Mouse (Mus musculus) megakaryocyte-erythroid progenitor cell, adult 5-6 weeks (primary cell): ENCODE measurements around the gene Efl1. TPM values are rescaled to one million over a fixed set of nuclear protein-coding genes. Genes with fewer than 3 reads are reported as not detected.

Experiments
- ATAC-seq: replicated peaks from 2 replicates; pipeline ENCODE4 v1.8.0; 2016; ENCODE audit warnings: mild to moderate bottlenecking, inconsistent platforms; ENCODE audit not compliant: severe bottlenecking, poor library complexity, low FRiP score, low TSS enrichment
- total RNA-seq, 2 experiments: library from RNA; stranded (forward) in 1 of 2; stranded (reverse) in 1 of 2; fragments of 200-1000, 215-1000 nt in 1 of 2; fragments of >200 nt in 1 of 2; fragmentation: Nextera tagmentation in 1 of 2; gene quantifications; 2 replicates each; pipeline ENCODE4 v1.2.3; 2014 to 2017

Efl1 gene
- total RNA-seq, 2 experiments from 2014 or later: 34.3 to 34.6 TPM

GRCm38 (mm10) chr7:82794542-82794941 is 146.1 kb downstream of the Efl1 start:
- ATAC-seq: no peak

DNA sequence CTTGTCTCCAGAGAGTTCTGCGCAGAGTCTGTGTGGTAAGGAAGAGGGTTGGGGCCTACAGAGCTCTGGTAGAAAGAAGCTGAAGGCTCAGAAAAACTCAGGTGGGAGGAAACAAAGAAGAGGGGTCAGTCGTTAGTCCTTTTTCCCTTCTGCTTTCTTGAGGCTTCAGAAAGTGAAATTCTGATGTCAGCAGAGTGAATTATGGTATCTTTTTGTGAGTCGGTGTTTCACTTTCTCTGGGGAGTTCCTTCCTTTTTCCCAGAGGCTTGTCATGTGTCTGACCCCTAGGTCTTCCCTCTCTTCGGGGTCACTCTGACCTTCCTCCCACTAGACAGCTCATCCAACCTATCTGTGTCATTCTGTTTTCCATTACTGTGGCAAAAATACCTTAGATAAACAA is 153.8 kb downstream of the Efl1 start:
- ATAC-seq: no peak

- no peak for ATAC-seq
Measured at GRCm38 (mm10) chr7:82808257-82808656, 159.8 kb downstream of the Efl1 start.

DNA sequence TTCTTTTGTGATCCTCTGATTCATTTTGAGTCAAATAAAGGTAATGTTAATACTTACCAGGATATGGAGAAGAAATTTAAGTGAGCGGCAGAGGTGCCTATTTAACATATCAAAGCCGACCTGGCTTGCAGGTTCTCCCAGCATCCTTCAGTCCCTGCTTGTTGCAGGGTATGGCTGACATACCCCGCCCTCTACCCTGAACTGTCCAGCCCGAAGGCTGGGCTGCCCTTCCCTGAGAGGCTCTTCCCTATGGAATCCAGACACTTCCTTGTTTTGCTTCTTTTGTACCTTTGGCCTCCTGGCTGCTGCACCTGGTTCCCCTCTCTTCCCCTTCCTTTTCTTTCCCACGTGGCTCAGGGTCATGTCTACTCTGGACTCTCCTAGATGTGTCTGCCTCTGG is 160.7 kb downstream of the Efl1 start:
- no peak for ATAC-seq

DNA sequence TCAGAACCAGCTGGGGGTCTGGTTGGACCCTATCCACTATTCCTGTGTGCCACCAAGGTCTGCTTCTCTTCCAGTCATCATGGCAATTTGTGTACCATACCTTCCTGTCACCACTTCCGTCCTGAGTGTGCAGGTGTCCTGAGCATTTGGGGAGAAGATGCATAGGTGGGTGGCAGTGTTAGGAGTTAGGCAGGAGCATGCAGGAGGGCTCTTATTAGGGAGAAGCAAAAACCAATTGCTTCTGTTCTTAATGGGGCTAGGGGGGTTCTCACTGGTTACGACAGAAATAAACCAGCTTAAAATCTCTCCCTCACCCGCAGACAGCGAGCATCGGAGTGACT is 162.4 kb downstream of the Efl1 start:
- no peak for ATAC-seq

DNA sequence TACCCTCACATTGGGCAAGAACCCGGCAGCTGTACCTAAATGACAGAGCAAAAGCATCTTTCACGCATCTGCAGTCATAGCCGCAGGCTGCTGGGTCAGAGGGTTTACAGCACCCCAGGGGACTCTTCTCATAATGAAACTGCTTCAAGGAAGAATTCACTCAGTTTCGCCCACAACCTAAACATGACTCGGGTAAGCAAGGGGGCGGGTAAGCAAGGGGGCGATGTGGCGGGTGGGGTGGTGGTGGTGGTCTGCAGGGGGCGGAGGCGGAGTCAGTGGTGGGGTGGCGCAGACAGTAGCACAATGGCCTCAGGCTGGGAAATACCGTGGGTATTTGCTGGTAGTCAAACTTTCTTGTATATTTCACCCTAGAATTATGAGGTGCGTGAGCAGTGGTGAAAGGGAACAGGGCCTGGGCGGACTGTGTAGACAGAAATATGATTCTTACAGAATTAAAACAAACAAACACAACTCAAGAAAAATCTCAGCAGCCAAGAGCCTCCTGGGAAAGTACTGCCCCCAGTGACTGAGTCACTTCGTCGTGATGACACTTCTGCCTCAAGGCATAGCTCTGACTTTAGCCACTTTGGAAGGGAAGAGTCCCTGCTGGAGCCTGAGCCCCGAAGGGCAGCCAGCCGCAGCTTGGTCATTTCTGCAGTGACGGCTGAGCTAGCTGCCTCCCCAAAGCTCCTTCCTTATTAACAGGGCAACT is 162.9 kb downstream of the Efl1 start:
- no peak for ATAC-seq

DNA sequence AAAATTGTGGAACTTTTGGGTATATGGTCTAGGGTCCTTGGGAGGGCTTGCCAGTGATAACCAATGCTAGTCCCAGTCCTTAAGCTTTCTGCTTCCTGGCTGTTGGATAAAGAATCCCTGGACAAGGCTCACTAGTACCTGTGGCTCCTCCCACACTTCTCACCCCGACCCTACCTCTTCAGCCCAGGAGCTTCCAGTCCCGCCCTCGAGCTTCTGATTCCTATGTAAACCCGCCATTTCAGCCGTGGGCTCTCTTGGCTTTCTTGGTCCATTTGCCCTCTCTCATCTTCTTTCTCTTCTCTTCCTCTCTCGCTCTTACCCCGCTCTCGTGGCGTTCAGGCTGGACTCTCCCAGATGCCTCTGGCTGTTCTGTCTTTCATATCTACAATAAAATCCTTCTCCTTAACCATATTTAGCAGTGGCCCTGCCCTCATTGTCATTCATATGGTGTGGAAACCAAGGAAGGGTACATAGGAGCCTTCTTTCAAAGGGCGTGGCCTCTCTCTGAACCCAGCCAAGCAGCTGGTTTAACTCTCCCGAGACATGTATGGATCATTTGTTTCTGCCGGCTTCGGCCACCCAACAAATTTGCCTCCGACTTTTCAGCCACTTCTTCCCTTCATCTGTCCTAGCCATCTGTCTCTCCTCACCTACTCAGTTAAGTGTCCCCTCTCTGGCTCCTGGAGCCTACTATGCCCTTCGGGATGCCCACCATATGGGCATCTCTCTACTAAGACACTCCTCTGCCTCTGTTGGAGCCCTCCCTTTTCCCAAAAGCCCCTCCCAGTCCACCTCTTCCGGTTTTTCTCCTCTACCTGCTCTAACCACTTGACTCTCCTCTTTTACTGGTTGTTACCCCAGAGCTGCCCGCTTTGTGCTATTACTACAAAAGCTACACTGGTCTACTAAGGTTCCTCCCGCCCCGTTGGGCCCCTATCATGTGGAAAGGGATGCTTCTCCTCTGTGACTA is 164.1 kb downstream of the Efl1 start:
- ATAC-seq: no peak

GRCm38 (mm10) chr7:82819541-82819940 is 171.1 kb downstream of the Efl1 start:
- no peak for ATAC-seq

DNA sequence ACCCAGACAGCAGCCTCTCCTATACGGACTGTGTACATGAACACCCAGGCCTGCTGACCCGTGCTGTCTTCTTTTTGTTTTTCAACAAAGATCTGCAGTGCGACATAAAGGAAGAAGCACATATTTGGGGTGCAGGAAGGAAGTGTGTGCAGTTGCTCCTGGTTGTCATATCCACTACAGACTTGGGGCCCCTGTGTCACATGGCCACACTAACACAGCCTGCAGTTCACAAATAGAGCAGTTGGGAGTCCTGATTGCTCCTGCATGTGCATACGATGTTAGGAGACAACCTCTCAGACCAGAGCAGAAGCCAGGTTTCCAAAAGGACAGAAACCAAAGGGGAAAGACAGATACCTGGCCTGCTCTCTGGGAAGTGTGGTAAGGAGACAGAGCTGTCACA is 172.2 kb downstream of the Efl1 start:
- ATAC-seq: no peak

GRCm38 (mm10) chr7:82821501-82821900 is 173.1 kb downstream of the Efl1 start:
- no peak for ATAC-seq

DNA sequence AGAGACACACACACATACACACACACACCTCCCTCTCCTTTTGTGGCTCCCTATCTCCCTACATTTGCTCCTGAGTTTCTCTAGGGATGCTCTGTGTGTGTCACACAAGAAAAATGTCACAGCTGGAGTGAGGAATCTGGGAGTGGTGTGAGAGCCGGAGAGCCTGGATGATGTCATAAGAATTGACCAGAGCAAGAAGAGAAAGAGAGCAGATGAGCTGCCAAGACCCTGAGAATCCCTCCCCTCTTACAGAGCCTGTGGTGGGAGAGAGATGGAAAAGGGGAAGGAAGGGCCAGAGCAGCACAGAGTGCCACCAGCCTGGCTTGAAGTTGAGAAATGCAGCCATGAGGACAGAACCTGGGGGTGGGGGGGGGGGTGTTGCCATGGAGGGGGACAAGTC is 174.1 kb downstream of the Efl1 start:
- ATAC-seq: no peak

Other genes with a start within 250 kb of the Efl1 start
- 13.5 TPM in 1 of 2 replicates, not detected in the other for gene Saxo2, start 86 bp upstream of the Efl1 start, total RNA-seq (2014; fragmentation: Nextera tagmentation)
- gene Saxo2, start 86 bp upstream of the Efl1 start, total RNA-seq (2017): 0.46 and 0.66 TPM in 2 replicates
- 2.6 and 3.1 TPM in 2 replicates for gene Mex3b, start 218.7 kb downstream of the Efl1 start, total RNA-seq (2014; fragmentation: Nextera tagmentation)
- 8.4 and 9.8 TPM in 2 replicates for gene Mex3b, start 218.7 kb downstream of the Efl1 start, total RNA-seq (2017)